Mouse (Mus musculus) cerebellum, adult (tissue): ENCODE measurements around the gene Zfp553.

ENCODE experiments used
- ATAC-seq: cut with Nextera tagmentation; 2 replicates; pipeline ENCODE4 v1.9.2; 2017; ENCODE audit warnings: mild to moderate bottlenecking, moderate library complexity, mixed read lengths; ENCODE audit not compliant: insufficient number of reproducible peaks, low FRiP score, low TSS enrichment

The Zfp553 gene

GRCm38 (mm10) chr7:127232622-127233367, at the start of gene Zfp553, which contains the start of gene Sept1:
Gene Zfp553, plus strand, starts transcription at chr7:127233061.
Gene Sept1, minus strand, starts transcription at chr7:127233130.
- peak; percentile 85; the same call in 1 of the 2 replicates for ATAC-seq

GRCm38 (mm10) chr7:127183345-127183744, 49.5 kb upstream of the Zfp553 start:
- ATAC-seq = no peak

GRCm38 (mm10) chr7:127183828-127184227, 49.0 kb upstream of the Zfp553 start:
- ATAC-seq = no peak

GRCm38 (mm10) chr7:127184720-127185119, 48.1 kb upstream of the Zfp553 start:
- ATAC-seq = no peak

- no peak for ATAC-seq
These were observed 47.3 kb upstream of the Zfp553 start for GRCm38 (mm10) chr7:127185601-127186000.

GRCm38 (mm10) chr7:127187351-127187750, 45.5 kb upstream of the Zfp553 start:
- no peak for ATAC-seq

GRCm38 (mm10) chr7:127188305-127189276, 44.3 kb upstream of the Zfp553 start:
- no peak for ATAC-seq

- no peak for ATAC-seq
These were observed 42.2 kb upstream of the Zfp553 start for GRCm38 (mm10) chr7:127190672-127191071.

- ATAC-seq = no peak
These were observed 39.9 kb upstream of the Zfp553 start for GRCm38 (mm10) chr7:127192989-127193388.

- no peak for ATAC-seq
These were observed 38.7 kb upstream of the Zfp553 start for GRCm38 (mm10) chr7:127194011-127194632.

- no peak for ATAC-seq
These were observed 38.2 kb upstream of the Zfp553 start for GRCm38 (mm10) chr7:127194633-127195029.

- ATAC-seq = peak; percentile 93
These were observed 37.1 kb upstream of the Zfp553 start, which contains the start of gene Cd2bp2 for GRCm38 (mm10) chr7:127195544-127196295. Gene Cd2bp2, minus strand, starts transcription at chr7:127196050.

- ATAC-seq = no peak
These were observed 36.4 kb upstream of the Zfp553 start for GRCm38 (mm10) chr7:127196484-127196883.

GRCm38 (mm10) chr7:127206606-127207005, 26.3 kb upstream of the Zfp553 start:
- no peak for ATAC-seq

GRCm38 (mm10) chr7:127207374-127208294, 25.2 kb upstream of the Zfp553 start:
- ATAC-seq = no peak

GRCm38 (mm10) chr7:127208295-127208552, 24.6 kb upstream of the Zfp553 start, which contains the start of gene Tbc1d10b:
Gene Tbc1d10b, minus strand, starts transcription at chr7:127208468.
- no peak for ATAC-seq

GRCm38 (mm10) chr7:127208553-127209438, 24.1 kb upstream of the Zfp553 start, which contains the start of gene Mylpf:
Gene Mylpf, plus strand, starts transcription at chr7:127208890.
- peak; percentile 95 for ATAC-seq

GRCm38 (mm10) chr7:127209851-127210250, 23.0 kb upstream of the Zfp553 start:
- ATAC-seq = no peak
